Mouse (Mus musculus): ENCODE data around the gene Mep1a.
"Not testable (repeated sequence)": the region's sequence is repeated elsewhere in the genome, so short reads cannot be mapped to it uniquely, and the experiment has no call there.

Mep1a gene

DNA sequence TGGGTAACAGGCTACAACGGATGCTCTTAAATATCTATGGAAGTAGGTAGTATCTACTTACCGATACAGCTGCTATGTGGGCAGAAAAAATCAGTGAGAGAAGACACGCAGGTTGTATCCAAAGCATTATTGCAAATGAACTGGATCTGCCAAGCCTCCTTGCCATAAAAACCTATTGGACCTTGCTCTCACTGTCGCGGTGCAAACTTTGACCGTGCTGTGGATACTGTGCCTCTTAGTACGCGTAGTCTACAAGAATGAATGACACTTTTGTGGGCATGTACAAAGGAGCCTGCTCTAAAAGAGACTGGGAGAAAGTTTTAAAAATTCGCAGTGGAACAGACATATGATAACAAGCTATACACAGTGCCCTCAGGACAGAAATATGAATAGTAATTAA lies at the start of gene Mep1a:
Mep1a (minus strand) TSS at position 221 of the 400 bp plus-strand sequence.
- DNase-seq (ENCODE audit: low spot score), result no peak

DNA sequence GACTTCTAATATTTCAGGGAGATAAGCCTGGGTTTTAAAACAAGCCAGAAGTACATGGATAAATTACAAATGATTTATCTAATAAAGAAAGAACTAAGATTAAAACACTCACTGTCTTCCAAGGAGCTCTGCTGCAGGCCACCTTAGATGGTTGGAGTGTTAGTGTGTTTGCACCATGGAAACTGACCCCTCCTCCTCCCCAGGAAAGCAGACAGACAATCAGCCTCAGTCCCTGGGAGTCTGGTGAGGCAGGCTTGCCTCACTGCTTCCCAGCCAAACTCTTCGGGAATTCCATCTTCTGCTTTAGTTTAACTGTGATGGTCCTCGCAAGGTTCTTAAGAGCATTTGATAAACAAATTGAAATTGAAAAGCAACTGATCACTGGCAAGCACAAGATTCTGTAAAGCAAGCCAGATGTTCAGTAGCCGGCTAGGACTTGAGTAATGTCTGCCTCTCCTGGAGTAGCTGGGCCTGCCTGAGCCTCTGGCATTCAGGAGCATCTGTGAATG lies 48.6 kb upstream of the Mep1a start:
- no peak for DNase-seq (ENCODE audit: low spot score)

DNA sequence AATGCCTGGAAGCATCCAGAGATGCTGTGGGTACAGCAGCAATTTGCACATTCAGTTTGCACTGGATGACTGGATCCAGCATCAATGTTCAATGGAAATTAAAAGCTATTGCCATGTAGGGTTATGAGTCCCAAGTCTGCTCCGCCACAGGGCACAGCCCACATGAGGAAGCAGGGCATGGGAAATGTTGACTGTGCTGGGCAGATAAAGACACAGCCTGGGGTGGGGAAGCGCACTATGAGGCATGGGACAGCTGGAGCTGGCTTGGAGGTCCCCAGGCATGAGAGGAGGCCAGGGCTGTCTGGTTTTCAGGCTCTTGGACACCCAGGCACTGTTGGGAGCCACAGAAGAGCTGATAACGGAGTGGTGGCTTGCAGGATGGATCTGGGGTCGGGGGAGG lies 41.4 kb upstream of the Mep1a start:
- DNase-seq (ENCODE audit: low spot score), result no peak

DNA sequence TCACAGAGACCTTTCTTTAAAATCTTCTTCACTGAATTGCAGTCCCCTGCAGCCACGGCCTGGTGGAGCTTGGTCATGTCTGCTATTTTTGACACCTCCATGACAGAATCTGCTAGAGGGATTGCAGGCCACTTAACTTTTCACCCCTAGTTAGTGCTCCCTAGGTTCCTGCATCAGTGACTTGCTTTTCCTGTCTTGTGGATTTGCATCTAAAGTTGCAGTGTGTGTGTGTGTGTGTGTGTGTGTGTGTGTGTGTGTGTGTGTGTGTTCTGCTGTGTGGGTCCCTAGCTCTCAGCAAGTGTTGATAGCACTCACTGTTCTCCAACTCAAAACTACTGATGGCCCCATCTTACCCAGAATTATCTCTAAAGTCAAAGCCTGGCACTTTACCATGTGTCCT lies 40.9 kb upstream of the Mep1a start, which contains the start of gene Ankrd66:
Ankrd66 (minus strand) TSS at position 101 of the 400 bp plus-strand sequence.
- DNase-seq (ENCODE audit: low spot score), result no peak

DNA sequence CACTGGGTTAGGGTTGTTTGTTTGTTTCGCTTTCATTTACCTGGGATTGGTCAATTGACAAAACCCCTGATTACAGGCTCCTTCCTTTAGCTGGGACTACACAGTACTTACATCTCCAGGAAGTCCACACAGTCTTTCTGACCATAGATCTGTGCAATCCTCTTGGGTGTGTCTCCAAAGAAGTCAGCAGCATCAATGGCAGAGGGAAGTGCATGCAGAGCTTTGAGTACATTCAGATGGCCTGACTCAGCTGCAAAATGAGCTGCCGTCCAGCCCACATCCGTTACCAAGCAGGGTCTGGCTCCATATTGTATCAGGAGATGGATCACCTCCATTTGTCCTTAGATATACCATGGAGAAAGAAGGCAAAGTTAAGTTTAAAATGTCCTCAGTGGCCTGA lies 36.2 kb upstream of the Mep1a start:
- no peak for DNase-seq (ENCODE audit: low spot score)

DNA sequence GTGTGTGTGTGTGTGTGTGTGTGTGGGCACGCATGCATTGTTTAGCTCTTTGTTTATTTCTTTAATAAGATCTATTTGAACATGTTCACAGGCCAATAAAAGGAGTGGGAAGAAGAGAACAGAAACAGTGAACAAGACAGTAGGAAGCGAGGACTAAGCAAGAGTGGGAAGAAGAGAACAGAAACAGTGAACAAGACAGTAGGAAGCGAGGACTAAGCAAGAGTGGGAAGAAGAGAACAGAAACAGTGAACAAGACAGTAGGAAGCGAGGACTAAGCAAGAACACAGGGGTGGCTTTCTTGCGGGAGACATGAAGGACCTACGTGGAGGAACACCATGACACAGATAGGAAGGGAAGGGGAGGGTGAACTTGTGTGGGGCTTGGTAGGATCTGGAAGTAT lies 34.2 kb upstream of the Mep1a start:
- not testable (repeated sequence) for DNase-seq (ENCODE audit: low spot score)

DNA sequence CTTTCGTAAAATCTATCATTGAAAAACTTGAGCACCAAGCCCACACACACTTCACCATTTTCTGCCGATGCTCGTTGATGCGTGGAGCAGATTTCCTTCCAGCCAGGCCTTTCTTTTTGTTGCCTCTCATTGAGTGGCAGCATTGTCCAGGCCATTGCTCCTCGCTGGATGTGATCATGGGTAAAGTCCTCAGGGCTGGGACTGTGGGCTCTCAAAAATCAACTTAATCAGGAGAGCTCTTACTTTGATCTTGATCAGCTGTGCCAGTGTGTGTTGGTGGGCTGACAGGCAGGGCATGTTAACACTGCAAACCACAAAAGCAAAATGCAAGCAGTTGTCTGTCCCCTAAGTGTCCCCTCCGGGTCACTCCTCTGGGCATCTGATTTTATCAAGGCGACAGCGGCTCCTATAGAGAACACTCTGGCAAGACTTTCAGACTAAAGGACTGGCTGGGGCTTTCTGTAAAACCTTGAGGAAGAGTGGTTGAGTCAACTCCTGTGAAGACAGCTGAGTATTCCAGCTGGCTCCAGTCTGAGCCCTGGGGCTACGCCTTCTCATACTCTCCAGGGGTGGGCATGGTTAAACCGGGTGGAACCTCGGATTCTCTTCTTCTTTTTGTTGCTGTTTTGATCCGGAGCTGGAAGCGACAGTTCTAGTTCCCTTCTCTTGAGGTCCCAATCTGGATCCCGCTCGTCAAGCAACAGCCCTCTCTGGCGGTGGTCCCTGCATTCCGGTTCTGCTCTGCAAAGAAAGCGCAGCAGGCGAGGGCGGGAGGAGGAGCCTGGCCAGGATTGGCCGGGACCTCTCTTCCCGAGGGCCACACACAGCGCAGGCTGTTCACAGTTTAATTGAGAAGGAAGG lies 32.0 kb upstream of the Mep1a start:
- no peak for DNase-seq (ENCODE audit: low spot score)

DNA sequence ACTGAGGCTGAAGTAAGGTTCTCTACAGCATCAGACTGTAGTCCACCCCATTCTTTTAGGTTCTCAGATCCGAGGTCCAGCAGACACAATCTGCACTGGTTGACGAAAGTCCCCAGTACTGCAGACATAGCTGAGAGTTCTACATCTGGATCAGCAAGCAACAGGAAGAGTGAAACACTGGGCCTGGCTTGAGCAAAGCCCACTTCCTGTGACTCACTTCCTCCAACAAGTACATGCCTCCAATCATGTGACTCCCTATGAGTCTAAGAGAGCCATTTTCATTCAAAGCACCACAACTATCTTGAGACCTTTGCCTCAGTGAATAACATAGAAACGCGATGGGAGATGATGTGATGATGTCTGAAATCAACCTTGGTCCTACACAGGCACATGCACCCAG lies 28.6 kb upstream of the Mep1a start:
- DNase-seq (ENCODE audit: low spot score), result no peak

DNA sequence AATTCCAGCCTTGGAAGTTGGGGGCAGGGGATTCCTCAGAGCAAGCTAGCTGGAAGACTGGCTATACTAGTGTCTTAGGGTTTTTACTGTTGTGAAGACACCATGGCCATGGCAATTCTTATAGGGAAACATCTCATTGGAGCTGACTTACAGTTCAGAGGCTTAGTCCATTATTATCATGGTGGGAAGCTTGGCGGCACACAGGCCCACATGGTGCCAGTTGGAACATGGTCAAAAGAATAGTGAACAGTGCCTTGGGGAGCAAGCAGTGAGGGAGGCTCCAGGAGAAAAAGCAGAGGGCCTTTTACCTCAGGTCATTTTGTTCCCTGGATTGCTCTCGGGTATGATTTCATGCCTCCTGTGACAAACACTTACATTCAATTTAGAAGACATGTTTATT lies 27.9 kb upstream of the Mep1a start:
- DNase-seq (ENCODE audit: low spot score), result no peak

DNA sequence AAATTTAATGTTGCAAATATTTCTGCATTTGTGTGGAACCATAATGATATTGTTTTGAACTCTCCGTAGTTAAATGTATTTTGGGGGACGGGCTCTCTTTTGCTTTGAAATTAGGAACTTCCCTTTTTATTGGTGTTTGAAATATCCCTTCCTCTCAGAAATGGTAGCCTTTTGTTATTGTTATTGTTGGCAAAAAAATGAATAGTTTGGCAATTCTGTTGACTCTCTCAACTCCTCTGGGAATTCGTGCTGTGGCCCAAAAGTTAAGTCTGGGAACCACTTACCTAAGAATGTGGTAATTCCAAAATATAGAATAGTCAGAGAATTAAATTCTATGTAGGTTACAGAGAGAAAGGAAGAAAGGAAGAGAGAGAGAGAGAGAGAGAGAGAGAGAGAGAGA lies 17.6 kb upstream of the Mep1a start:
- DNase-seq (ENCODE audit: low spot score), result no peak

DNA sequence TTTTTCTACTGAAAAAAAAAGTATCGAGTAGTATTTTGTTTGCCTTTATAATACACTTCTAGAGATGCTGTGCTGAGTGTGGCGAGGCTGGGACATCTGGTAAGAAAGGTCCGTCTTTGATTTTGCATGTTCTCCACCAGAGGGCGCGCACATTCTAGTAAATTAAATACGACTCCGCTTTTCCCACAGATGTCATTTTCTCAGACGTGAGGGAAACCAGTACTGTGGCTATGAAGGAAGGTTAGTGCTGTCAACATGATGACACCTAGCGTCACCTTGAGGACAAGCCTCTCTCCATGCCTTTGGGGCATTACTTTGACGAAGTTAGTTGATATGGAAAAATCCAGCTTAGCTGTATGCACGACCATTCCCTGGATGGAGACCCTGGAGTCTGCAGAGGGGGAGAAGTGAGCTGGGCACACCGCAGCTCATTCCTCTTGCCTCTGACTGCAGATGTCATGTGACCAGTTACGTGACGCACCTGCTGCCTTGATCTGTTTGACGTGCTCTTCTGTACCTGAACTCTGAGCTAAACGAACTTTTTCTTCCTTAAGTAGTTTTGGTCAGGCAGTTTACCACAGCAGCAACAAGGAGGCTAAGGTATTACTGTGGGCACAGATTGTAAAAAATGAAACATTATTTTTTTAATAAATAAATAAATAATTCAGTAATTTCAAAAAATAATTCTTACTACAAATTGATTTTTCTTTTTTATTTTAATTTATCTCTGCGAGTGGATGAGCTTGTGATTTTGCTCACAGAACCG lies 16.2 kb upstream of the Mep1a start:
- no peak for DNase-seq (ENCODE audit: low spot score)

DNA sequence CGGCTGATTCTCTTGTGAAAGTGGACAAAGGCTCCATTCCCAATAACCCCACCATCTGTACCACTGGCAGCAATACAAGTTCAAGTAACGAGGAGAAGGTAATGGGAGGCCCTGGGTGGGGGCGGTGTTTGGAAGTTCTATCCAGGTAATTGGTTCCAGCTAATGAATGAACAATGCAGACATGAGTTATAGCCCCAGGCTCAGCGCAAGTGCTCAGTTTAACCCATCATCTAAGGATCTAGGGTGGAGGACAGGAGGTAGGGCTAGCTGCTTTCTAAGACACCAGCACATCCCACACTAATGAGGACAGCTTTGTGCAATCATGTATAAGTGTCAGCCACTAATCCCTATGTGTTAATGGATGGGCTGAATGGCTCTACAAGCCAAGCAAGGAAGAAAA lies 8.2 kb upstream of the Mep1a start:
- DNase-seq (ENCODE audit: low spot score), result no peak

DNA sequence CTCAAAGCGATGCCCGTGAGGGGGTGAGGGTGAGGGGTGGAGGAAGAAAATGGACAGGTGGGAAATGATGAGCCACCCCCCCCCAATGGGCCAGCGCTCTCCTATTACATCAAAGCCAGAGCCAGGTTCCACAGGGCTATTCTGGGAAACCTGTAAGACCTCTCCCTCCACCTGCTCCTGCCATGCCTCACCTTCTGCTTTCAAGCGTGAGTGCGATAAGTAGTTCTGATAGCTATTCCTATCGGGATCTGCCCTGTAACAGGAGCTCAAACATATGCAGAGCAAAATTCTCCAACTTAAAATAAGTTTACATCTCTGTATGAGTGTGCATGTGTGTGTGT lies 2.0 kb upstream of the Mep1a start:
- no peak for DNase-seq (ENCODE audit: low spot score)

DNA sequence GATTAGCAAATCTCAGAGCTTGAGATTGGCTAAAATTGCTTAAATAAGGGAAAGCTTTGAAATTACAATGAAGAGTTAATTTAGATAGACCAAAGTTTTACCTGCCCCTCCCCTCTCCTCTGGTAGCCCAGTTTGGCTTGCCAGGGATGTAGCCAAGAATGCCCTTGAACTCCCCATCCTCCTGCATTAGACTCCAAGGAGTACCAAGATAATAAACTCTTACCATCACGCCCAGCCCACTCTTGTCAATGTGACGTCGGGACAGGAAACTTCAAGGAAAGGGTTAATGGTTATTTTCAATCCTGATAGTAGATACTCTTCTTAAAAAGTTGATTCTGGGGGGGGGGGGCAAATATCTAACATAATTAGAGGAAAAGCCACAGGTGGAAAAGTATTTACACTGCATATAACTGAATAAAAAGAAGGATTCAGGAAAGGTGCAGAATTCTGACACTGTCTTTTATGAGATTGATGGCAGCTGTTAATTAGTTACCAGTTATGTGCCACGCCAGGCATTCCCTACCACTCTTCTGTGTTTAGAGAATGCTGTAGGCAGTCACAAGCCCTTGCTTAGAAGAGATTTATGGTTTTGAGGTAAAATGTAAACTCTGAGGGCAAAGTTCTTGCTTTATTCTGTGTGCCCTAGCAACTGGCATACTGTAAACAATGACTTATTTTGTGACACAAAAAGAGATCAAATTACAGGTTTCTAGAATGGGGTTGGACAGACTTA lies 1.4 kb upstream of the Mep1a start:
- DNase-seq (ENCODE audit: low spot score), result no peak

DNA sequence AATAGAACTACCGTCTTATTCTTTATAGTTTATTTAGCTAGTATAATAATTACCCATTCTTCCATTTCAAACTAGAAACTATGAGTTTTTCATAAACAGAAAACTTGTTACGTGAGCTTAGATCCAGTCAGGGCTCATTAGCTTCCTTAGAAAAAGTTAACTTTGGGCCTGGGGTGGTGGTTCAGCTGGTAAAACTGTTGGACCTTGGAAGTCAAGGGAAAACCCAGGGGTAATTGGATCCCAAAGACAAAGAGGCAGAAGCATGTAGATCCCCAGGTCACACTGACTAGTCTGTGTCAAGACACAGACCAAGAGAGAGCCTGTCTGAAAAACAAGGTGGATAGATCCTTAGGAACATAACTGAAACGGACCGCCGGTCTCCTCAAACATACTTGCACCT lies 981 bp downstream of the Mep1a start:
- DNase-seq (ENCODE audit: low spot score), result no peak

DNA sequence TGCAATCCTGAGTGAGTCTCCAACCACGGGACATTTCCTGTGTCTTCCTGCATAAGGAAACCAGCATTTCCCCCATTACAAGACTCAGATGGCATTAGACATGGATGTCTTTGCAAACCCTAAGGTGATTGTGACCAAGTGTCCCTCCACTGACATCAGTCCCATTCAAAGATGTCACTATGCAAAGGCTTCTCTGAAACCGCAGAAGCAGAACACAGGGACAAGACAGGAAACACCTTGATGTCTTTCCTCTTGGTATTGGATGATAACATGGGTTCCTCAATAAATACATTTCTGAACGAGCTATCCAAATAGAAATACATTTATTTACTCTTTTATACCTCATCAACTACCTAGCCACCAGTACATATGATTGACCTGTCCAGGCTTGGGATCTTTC lies 1.4 kb downstream of the Mep1a start:
- DNase-seq (ENCODE audit: low spot score), result no peak

DNA sequence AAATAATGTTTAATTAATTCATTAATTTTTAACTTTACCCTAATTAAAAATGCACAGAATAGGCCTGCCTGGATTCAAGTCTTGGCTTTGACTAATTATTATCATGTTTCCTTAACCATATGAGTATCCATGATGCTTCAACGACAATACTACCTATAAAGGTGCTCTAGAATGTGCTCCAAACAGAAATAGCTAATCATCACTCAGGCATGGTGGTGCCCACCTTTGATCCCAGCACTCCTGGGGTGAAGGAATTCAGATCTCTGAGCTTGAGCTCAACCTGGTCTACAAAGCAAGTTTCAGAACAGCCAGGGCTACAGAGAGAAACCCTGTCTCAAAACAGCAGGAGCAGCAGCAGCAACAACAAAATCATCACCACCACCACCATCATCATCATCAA lies 2.1 kb downstream of the Mep1a start:
- DNase-seq (ENCODE audit: low spot score), result no peak

DNA sequence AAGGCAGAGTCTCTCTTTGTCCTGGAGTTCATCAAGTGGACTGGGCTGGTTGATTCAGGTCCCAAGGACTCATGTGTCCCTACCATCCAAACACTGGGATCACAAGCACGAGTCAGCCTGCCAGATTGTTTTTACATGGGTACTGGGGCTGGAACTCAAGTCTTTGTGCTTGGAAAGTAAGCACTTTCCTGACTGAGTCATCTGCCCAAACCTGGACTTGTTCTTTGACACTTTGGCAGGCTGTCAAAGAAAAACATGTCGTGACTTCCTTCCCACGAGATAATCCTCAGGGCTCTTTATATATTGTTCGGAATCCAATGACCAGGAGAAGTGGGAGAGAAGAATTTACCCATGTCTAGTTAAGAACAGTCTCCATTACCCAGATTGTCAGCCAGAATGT lies 5.1 kb downstream of the Mep1a start:
- DNase-seq (ENCODE audit: low spot score), result no peak

DNA sequence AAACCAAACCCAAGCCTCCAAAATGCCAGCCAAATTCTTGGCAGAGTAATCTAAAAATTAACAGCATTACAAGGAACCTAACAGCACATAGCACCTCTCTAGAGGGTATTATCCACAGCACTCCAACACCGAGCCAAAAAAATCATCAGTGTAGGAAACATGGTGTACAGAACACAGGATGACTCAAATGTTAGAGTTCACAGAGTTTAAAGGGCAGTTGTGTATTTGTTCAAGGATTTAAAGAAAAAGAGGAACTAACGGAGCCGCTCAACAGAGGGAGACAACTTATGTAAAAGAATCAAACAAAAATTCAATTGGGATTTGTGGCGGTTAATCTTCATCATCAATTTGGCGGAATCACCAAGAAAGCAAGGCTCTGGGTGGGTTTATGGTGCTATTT lies 7.1 kb downstream of the Mep1a start:
- DNase-seq (ENCODE audit: low spot score), result no peak

DNA sequence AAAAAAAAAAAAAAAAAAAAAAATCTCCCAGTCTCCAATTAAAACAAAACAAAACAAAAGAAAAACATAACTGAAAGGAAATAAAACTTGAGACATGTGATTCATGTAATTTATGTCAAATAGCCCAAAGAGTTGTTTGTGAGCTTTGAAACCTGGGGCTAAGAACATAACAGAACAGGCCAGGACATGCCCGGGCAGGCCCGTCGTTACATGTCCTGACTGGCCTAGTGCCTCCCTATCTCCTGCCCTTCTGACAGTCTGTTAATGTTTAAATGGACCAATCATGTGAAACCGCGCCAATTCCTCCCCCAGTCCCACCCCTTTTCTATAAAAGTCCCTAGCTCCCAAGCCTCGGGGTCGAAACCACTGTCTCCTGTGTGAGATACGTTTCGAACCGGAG lies 12.2 kb downstream of the Mep1a start:
- not testable (repeated sequence) for DNase-seq (ENCODE audit: low spot score)

DNA sequence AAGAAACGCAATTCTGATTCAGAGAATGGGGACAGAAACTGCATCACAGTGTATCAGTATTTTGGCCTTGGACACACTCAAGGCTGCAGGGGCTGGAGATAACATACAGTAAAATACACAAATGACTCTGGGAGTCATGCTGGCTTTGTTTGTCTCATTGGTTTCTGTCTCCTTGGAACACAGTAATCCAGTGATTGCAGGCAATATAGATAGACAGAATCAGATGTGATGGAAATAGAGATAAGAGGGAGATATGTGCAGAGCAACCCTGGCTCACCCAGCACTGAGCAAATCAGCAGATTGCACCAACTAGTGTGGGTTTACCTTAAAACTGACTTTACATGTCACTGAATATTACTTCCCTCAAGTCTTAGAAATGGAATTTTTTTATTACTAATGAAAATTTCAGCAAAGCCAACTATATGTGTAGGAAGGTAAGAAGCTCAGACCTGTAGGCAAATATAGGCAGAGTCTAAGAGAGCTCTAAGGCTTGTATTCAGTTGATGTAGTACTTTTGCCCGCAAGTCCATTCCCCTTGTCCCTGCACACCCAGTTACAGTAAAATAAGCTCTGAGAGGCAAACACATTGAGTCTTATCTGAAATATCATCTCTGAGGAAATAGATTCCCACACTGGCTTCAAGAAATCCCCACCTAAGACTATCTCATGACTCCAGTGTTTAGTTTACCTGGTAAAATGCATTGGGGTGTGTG lies 14.0 kb downstream of the Mep1a start:
- DNase-seq (ENCODE audit: low spot score), result no peak

DNA sequence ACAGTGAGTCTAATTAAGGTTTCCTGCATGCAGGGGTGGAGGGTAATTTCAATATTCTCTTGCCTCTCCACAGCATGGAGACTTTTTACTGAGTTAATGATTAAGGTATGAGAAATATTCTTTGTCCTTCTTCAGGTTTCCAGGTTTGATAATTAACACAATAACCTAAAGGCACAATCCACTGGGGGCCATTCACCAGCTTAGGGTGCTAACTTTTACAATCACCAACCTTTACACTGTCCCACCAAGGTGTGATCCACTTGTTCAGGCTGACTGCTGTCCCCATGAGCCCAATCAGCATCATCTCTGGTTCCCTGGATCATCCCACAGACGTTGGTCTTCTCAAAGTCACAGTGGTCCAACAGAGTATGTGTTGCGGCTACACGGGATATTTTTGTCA lies 16.6 kb downstream of the Mep1a start:
- no peak for DNase-seq (ENCODE audit: low spot score)
